Mouse (Mus musculus): ENCODE measurements around the gene Celf1. TPM values are rescaled to one million over a fixed set of nuclear protein-coding genes. Genes with fewer than 3 reads are reported as not detected.
A peak's percentile ranks its signal among the peaks of the same experiment; 100 is the strongest.

Celf1 gene
- polyA plus RNA-seq, 1 experiment from 2014 or later, result 73.1 TPM

GRCm38 (mm10) chr2:90931829-90932228, 8.4 kb upstream of the Celf1 start:
- Histone ChIP-seq H3K4me3 (ENCODE audit: low read length) (no peak overlapping the region), H3K27ac (ENCODE audit: low read length) (no peak overlapping the region), H3K4me1 (ENCODE audit: control insufficient read depth, insufficient read depth, low read length) (no peaks in the 10 kb centered on the region), H3K27me3 (replicated peaks; ENCODE audit: control insufficient read depth, insufficient read depth, low read length) (no peaks in the 10 kb centered on the region), H3K9ac (ENCODE audit: low read depth, low read length) (no peak overlapping the region), H3K36me3 (ENCODE audit: control insufficient read depth, insufficient read depth, low read length) (no peaks in the 10 kb centered on the region), H3K9me3 (ENCODE audit: control insufficient read depth, low read length) (no peaks in the 10 kb centered on the region), H3K4me2 (ENCODE audit: low read depth, low read length) (no peak overlapping the region)
- WGBS, result 49% methylated on average over 8 of the region's 8 CpGs
- ATAC-seq, result no peak

GRCm38 (mm10) chr2:90932273-90932672, 7.9 kb upstream of the Celf1 start:
- ATAC-seq, result no peak
- Histone ChIP-seq H3K9ac (ENCODE audit: low read depth, low read length) (no peak overlapping the region), H3K4me2 (ENCODE audit: low read depth, low read length) (no peak overlapping the region), H3K4me1 (ENCODE audit: control insufficient read depth, insufficient read depth, low read length) (no peaks in the 10 kb centered on the region), H3K4me3 (ENCODE audit: low read length) (no peak overlapping the region), H3K9me3 (ENCODE audit: control insufficient read depth, low read length) (no peaks in the 10 kb centered on the region), H3K27ac (ENCODE audit: low read length) (no peak overlapping the region), H3K27me3 (replicated peaks; ENCODE audit: control insufficient read depth, insufficient read depth, low read length) (no peaks in the 10 kb centered on the region), H3K36me3 (ENCODE audit: control insufficient read depth, insufficient read depth, low read length) (no peaks in the 10 kb centered on the region)
- WGBS, result 51% methylated on average over 2 of the region's 2 CpGs

GRCm38 (mm10) chr2:90938362-90938761, 1.8 kb upstream of the Celf1 start:
- Histone ChIP-seq H3K9ac (ENCODE audit: low read depth, low read length) (no peak overlapping the region), H3K9me3 (ENCODE audit: control insufficient read depth, low read length) (no peaks in the 10 kb centered on the region), H3K4me3 (ENCODE audit: low read length) (no peak overlapping the region), H3K4me2 (ENCODE audit: low read depth, low read length) (no peak overlapping the region), H3K27me3 (replicated peaks; ENCODE audit: control insufficient read depth, insufficient read depth, low read length) (no peaks in the 10 kb centered on the region), H3K27ac (ENCODE audit: low read length) (no peak overlapping the region), H3K4me1 (ENCODE audit: control insufficient read depth, insufficient read depth, low read length) (peaks cover 16% of the 10 kb centered on the region), H3K36me3 (ENCODE audit: control insufficient read depth, insufficient read depth, low read length) (no peaks in the 10 kb centered on the region)
- WGBS, result 64% methylated on average over 3 of the region's 3 CpGs
- no peak for ATAC-seq

GRCm38 (mm10) chr2:90939750-90940149, 432 bp upstream of the Celf1 start:
- Histone ChIP-seq H3K4me2 (ENCODE audit: low read depth, low read length) (peak overlapping the region; percentile 64), H3K9me3 (ENCODE audit: control insufficient read depth, low read length) (no peaks in the 10 kb centered on the region), H3K9ac (ENCODE audit: low read depth, low read length) (peak overlapping the region; percentile 92), H3K36me3 (ENCODE audit: control insufficient read depth, insufficient read depth, low read length) (no peaks in the 10 kb centered on the region), H3K4me3 (ENCODE audit: low read length) (peak overlapping the region; percentile 97), H3K4me1 (ENCODE audit: control insufficient read depth, insufficient read depth, low read length) (peaks cover 16% of the 10 kb centered on the region), H3K27me3 (replicated peaks; ENCODE audit: control insufficient read depth, insufficient read depth, low read length) (no peaks in the 10 kb centered on the region), H3K27ac (ENCODE audit: low read length) (0 out of 2 replicates have a peak overlapping the region, but pooled peaks have one; percentile 95)
- WGBS, result 39% methylated on average over 8 of the region's 8 CpGs
- peak; percentile 39 for ATAC-seq

- Histone ChIP-seq H3K4me1 (ENCODE audit: control insufficient read depth, insufficient read depth, low read length) (peaks cover 16% of the 10 kb centered on the region), H3K36me3 (ENCODE audit: control insufficient read depth, insufficient read depth, low read length) (no peaks in the 10 kb centered on the region), H3K27ac (ENCODE audit: low read length) (no peak overlapping the region), H3K9me3 (ENCODE audit: control insufficient read depth, low read length) (no peaks in the 10 kb centered on the region), H3K4me3 (ENCODE audit: low read length) (peak overlapping the region; percentile 97; the same call in 1 of the 2 replicates), H3K4me2 (ENCODE audit: low read depth, low read length) (peak overlapping the region; percentile 65), H3K9ac (ENCODE audit: low read depth, low read length) (no peak overlapping the region), H3K27me3 (replicated peaks; ENCODE audit: control insufficient read depth, insufficient read depth, low read length) (no peaks in the 10 kb centered on the region)
- WGBS, result 48% methylated on average over 2 of the region's 2 CpGs
- no peak for ATAC-seq
These were observed 1.6 kb downstream of the Celf1 start for GRCm38 (mm10) chr2:90941744-90942143.

- Histone ChIP-seq H3K4me3 (ENCODE audit: low read length) (no peak overlapping the region), H3K9ac (ENCODE audit: low read depth, low read length) (0 out of 2 replicates have a peak overlapping the region, but pooled peaks have one; percentile 2), H3K4me1 (ENCODE audit: control insufficient read depth, insufficient read depth, low read length) (peaks cover 7% of the 10 kb centered on the region; the same call in 1 of the 2 replicates), H3K4me2 (ENCODE audit: low read depth, low read length) (no peak overlapping the region), H3K27ac (ENCODE audit: low read length) (no peak overlapping the region), H3K36me3 (ENCODE audit: control insufficient read depth, insufficient read depth, low read length) (no peaks in the 10 kb centered on the region), H3K9me3 (ENCODE audit: control insufficient read depth, low read length) (no peaks in the 10 kb centered on the region), H3K27me3 (replicated peaks; ENCODE audit: control insufficient read depth, insufficient read depth, low read length) (no peaks in the 10 kb centered on the region)
- WGBS, result 81% methylated on average over 5 of the region's 5 CpGs
- ATAC-seq, result peak; percentile 28; the same call in 1 of the 2 replicates
These were observed 10.0 kb downstream of the Celf1 start for GRCm38 (mm10) chr2:90950149-90950548.

GRCm38 (mm10) chr2:90950582-90951194, 10.5 kb downstream of the Celf1 start:
- no peaks in the 10 kb centered on the region for H3K9me3 ChIP-seq (ENCODE audit: control insufficient read depth, low read length)
- H3K4me3 ChIP-seq (ENCODE audit: low read length), result no peak overlapping the region
- H3K36me3 ChIP-seq (ENCODE audit: control insufficient read depth, insufficient read depth, low read length), result no peaks in the 10 kb centered on the region
- no peak overlapping the region for H3K27ac ChIP-seq (ENCODE audit: low read length)
- no peak overlapping the region for H3K4me2 ChIP-seq (ENCODE audit: low read depth, low read length)
- peak; percentile 75 for ATAC-seq
- H3K9ac ChIP-seq (ENCODE audit: low read depth, low read length), result 0 out of 2 replicates have a peak overlapping the region, but pooled peaks have one; percentile 2
- peaks cover 7% of the 10 kb centered on the region; the same call in 1 of the 2 replicates for H3K4me1 ChIP-seq (ENCODE audit: control insufficient read depth, insufficient read depth, low read length)
- H3K27me3 ChIP-seq (replicated peaks; ENCODE audit: control insufficient read depth, insufficient read depth, low read length), result no peaks in the 10 kb centered on the region

GRCm38 (mm10) chr2:90953461-90953860, 13.3 kb downstream of the Celf1 start:
- no peak for ATAC-seq
- WGBS, result 72% methylated on average over 3 of the region's 3 CpGs
- no peak overlapping the region for H3K27ac ChIP-seq (ENCODE audit: low read length)
- H3K4me3 ChIP-seq (ENCODE audit: low read length), result no peak overlapping the region
- no peak overlapping the region for H3K4me2 ChIP-seq (ENCODE audit: low read depth, low read length)
- peaks cover 7% of the 10 kb centered on the region; the same call in 1 of the 2 replicates for H3K4me1 ChIP-seq (ENCODE audit: control insufficient read depth, insufficient read depth, low read length)
- H3K9me3 ChIP-seq (ENCODE audit: control insufficient read depth, low read length), result no peaks in the 10 kb centered on the region
- no peak overlapping the region for H3K9ac ChIP-seq (ENCODE audit: low read depth, low read length)
- no peaks in the 10 kb centered on the region for H3K27me3 ChIP-seq (replicated peaks; ENCODE audit: control insufficient read depth, insufficient read depth, low read length)
- H3K36me3 ChIP-seq (ENCODE audit: control insufficient read depth, insufficient read depth, low read length), result no peaks in the 10 kb centered on the region

- Histone ChIP-seq H3K27me3 (replicated peaks; ENCODE audit: control insufficient read depth, insufficient read depth, low read length) (no peaks in the 10 kb centered on the region), H3K27ac (ENCODE audit: low read length) (no peak overlapping the region), H3K36me3 (ENCODE audit: control insufficient read depth, insufficient read depth, low read length) (no peaks in the 10 kb centered on the region), H3K4me2 (ENCODE audit: low read depth, low read length) (no peak overlapping the region), H3K9me3 (ENCODE audit: control insufficient read depth, low read length) (no peaks in the 10 kb centered on the region), H3K9ac (ENCODE audit: low read depth, low read length) (no peak overlapping the region), H3K4me1 (ENCODE audit: control insufficient read depth, insufficient read depth, low read length) (peaks cover 2% of the 10 kb centered on the region; the same call in 1 of the 2 replicates), H3K4me3 (ENCODE audit: low read length) (no peak overlapping the region)
- 65% methylated on average over 1 of the region's 1 CpGs for WGBS
- ATAC-seq, result no peak
These were observed 15.9 kb downstream of the Celf1 start for GRCm38 (mm10) chr2:90956053-90956452.

- no peak overlapping the region for H3K27ac ChIP-seq (ENCODE audit: low read length)
- no peak overlapping the region for H3K9ac ChIP-seq (ENCODE audit: low read depth, low read length)
- H3K9me3 ChIP-seq (ENCODE audit: control insufficient read depth, low read length), result no peaks in the 10 kb centered on the region
- H3K27me3 ChIP-seq (replicated peaks; ENCODE audit: control insufficient read depth, insufficient read depth, low read length), result no peaks in the 10 kb centered on the region
- no peak overlapping the region for H3K4me3 ChIP-seq (ENCODE audit: low read length)
- ATAC-seq, result no peak
- H3K36me3 ChIP-seq (ENCODE audit: control insufficient read depth, insufficient read depth, low read length), result no peaks in the 10 kb centered on the region
- H3K4me1 ChIP-seq (ENCODE audit: control insufficient read depth, insufficient read depth, low read length), result no peaks in the 10 kb centered on the region
- no peak overlapping the region for H3K4me2 ChIP-seq (ENCODE audit: low read depth, low read length)
- 83% methylated on average over 3 of the region's 3 CpGs for WGBS
These were observed 18.7 kb downstream of the Celf1 start for GRCm38 (mm10) chr2:90958856-90959255.

Data from intestine, embryonic 16.5 days (tissue).